Mouse (Mus musculus) liver, embryonic 16.5 days (tissue): ENCODE results near the gene Scube3. TPM values are rescaled to one million over a fixed set of nuclear protein-coding genes. Genes with fewer than 3 reads are reported as not detected.

Experiments used
- ATAC-seq: fragments of 200-750 bp; cut with Nextera tagmentation; 2 replicates; pipeline ENCODE4 v1.8.0; 2017; ENCODE audit warnings: low read depth, mild to moderate bottlenecking, moderate number of reproducible peaks, moderate library complexity
- H3K27ac ChIP-seq: fragments of 300-500 bp; sonication (generic); 2 replicates; pipeline ENCODE4 v1.5.1; 2014; ENCODE audit warnings: mild to moderate bottlenecking, low read length
- H3K27me3 ChIP-seq: fragments of 300-500 bp; sonication (generic); 2 replicates; pipeline ENCODE4 v1.6.1; 2014; ENCODE audit warnings: low read depth, low read length, mixed read lengths; ENCODE audit not compliant: control insufficient read depth, insufficient read depth
- H3K36me3 ChIP-seq: fragments of 300-500 bp; sonication (generic); 2 replicates; pipeline ENCODE4 v1.6.1; 2014; ENCODE audit warnings: mild to moderate bottlenecking; ENCODE audit not compliant: control insufficient read depth, insufficient read depth
- H3K4me1 ChIP-seq: fragments of 300-500 bp; sonication (generic); 2 replicates; pipeline ENCODE4 v1.6.1; 2014; ENCODE audit warnings: low read depth, low read length, mixed read lengths; ENCODE audit not compliant: control insufficient read depth
- H3K4me2 ChIP-seq: fragments of 300-500 bp; sonication (generic); 2 replicates; pipeline ENCODE4 v1.6.1; 2014; ENCODE audit warnings: low read depth, low read length, mixed read lengths
- H3K4me3 ChIP-seq: fragments of 300-500 bp; sonication (generic); 2 replicates; pipeline ENCODE4 v1.5.1; 2014; ENCODE audit warnings: low read depth, mild to moderate bottlenecking, low read length
- H3K9ac ChIP-seq: fragments of 300-500 bp; sonication (generic); 2 replicates; pipeline ENCODE4 v1.6.1; 2014; ENCODE audit warnings: low read depth, low read length
- H3K9me3 ChIP-seq: fragments of 300-500 bp; sonication (generic); replicated peaks from 2 replicates; pipeline ENCODE4 v1.6.1; 2016; ENCODE audit warnings: low read length; ENCODE audit not compliant: control insufficient read depth
- WGBS: fragments of 180-500 bp; shearing (Covaris S2); extraction: QIAGEN DNeasy Blood & Tissue Kit; methylation state at CpG from one replicate; pipeline ENCODE4 v1.1.7; 2014; ENCODE audit not compliant: insufficient replicate concordance; 5-methylcytosine and 5-hydroxymethylcytosine counted together
- polyA plus RNA-seq: library from polyadenylated mRNA; unstranded; fragments of >200 nt; fragmentation: Nextera tagmentation; extraction: Ambion mirVana; gene quantifications from 2 replicates; pipeline ENCODE4 v1.2.1, GENCODE M21; 2015

Gene Scube3
- polyA plus RNA-seq, 1 experiment from 2014 or later, result 0.21 TPM

DNA sequence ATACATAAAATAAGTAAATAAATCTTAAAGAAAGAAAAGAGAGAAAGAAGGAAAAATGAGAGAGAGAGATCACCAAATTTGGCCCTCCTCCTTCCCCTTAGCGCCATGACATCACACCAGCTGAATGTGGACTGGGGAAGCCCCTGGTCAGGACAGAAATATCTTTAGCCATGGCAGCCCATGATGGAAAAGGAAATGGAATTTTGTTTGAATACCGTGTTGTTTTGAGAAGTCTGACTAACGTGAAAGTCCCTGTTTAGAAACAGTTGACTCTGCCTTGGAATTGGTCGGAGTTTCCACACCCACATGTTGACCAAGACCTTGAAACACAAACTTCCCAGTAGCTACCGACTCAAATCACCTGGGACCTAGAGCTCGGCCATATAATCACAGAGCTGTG lies 37.5 kb upstream of the Scube3 start:
- WGBS, result 61% methylated on average over 6 of the region's 6 CpGs
- H3K4me2 ChIP-seq, result no peak overlapping the region
- H3K9me3 ChIP-seq, result no peaks in the 10 kb centered on the region
- ATAC-seq, result no peak
- H3K4me1 ChIP-seq, result no peaks in the 10 kb centered on the region
- no peak overlapping the region for H3K4me3 ChIP-seq
- no peaks in the 10 kb centered on the region for H3K27me3 ChIP-seq
- H3K9ac ChIP-seq, result no peak overlapping the region
- H3K36me3 ChIP-seq, result no peaks in the 10 kb centered on the region
- no peak overlapping the region for H3K27ac ChIP-seq

DNA sequence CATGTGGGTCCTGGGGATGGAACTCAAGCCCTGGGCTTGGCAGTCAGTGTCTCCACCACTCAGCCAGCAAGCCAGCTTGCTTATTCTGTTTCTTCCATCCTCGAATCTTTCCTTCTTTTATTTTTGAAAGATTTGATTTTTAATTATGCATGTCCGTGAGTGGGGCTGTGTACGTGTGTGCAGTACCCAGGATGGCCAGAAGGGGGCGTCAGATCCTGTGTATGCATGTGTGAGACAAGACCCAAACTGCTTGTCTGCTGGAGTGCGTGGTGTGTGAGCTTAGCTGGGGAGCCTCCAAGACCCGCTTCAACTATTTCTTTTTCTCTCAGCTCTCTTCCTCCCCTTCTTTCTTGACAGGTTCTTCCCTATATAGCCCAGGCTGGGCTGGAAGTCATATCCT lies 35.6 kb upstream of the Scube3 start:
- H3K36me3 ChIP-seq, result no peaks in the 10 kb centered on the region
- H3K9ac ChIP-seq, result no peak overlapping the region
- H3K4me1 ChIP-seq, result no peaks in the 10 kb centered on the region
- H3K9me3 ChIP-seq, result no peaks in the 10 kb centered on the region
- no peak overlapping the region for H3K4me3 ChIP-seq
- 59% methylated on average over 6 of the region's 6 CpGs for WGBS
- no peaks in the 10 kb centered on the region for H3K27me3 ChIP-seq
- no peak overlapping the region for H3K4me2 ChIP-seq
- no peak overlapping the region for H3K27ac ChIP-seq
- no peak for ATAC-seq

DNA sequence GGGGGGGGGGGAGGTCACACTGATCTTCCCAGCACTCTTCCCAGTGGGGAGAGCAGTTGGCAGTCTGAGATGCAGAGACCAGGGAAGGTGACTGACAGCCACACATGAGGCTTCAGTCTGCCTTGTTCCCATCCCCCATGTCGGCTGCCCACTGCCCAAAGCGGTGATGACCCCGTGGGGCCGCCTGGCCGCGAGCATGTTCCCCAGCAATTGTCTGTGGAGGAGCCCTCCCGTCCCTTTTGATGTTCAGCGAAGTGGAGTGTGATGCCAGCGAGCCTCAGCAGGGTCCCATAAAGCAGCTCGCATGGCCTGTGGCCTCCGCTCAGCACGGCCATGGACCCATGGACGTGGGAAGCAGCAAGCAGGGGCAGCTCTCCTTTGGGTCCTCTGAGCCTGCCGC lies 34.7 kb upstream of the Scube3 start:
- ATAC-seq, result no peak
- H3K4me3 ChIP-seq, result no peak overlapping the region
- no peak overlapping the region for H3K4me2 ChIP-seq
- 28% methylated on average over 14 of the region's 14 CpGs for WGBS
- H3K4me1 ChIP-seq, result no peaks in the 10 kb centered on the region
- no peak overlapping the region for H3K9ac ChIP-seq
- H3K27me3 ChIP-seq, result no peaks in the 10 kb centered on the region
- H3K36me3 ChIP-seq, result no peaks in the 10 kb centered on the region
- no peak overlapping the region for H3K27ac ChIP-seq
- no peaks in the 10 kb centered on the region for H3K9me3 ChIP-seq

DNA sequence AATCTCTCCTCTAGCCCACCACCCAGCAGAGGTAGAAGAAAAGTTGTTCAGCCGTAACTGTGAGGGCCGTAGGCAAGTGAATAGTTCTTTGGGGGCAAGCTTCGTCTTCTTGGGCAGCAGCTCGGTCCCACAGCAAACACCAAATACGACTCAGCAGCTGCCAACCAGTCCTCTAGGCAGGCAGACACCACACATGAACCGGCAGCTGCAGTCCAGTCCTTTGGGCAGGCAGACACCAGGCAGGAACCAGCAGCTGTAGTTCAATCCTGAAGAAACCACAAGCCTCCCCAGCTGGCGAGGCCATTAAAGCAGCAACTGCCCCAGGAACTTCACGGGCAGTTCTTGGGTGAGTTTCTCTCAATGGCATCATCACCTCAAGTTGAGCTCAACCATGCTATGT lies 29.7 kb upstream of the Scube3 start:
- Histone ChIP-seq H3K9ac (no peak overlapping the region), H3K4me1 (no peaks in the 10 kb centered on the region), H3K4me3 (no peak overlapping the region), H3K27ac (no peak overlapping the region), H3K27me3 (no peaks in the 10 kb centered on the region), H3K36me3 (no peaks in the 10 kb centered on the region), H3K4me2 (no peak overlapping the region), H3K9me3 (no peaks in the 10 kb centered on the region)
- WGBS, result 67% methylated on average over 8 of the region's 8 CpGs
- ATAC-seq, result no peak

DNA sequence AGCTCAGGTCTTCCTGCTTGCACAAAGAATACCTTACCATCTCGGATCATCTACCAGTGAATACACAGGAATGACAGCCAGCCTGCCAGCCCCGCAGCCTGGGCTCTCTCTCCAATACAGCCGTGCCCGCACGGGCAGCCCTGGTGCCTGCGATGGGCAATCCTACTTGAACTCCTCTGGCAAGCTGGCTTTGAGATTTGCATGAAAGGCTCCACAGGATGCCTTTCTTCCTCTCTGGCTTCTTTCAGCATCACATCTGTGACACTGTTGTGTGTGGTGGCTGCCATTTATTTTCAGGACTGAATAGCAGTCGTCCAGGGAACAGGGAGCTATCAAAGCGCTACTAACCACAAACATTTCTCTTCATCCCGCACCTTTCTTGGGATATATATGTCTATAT lies 25.6 kb upstream of the Scube3 start:
- 78% methylated on average over 9 of the region's 9 CpGs for WGBS

DNA sequence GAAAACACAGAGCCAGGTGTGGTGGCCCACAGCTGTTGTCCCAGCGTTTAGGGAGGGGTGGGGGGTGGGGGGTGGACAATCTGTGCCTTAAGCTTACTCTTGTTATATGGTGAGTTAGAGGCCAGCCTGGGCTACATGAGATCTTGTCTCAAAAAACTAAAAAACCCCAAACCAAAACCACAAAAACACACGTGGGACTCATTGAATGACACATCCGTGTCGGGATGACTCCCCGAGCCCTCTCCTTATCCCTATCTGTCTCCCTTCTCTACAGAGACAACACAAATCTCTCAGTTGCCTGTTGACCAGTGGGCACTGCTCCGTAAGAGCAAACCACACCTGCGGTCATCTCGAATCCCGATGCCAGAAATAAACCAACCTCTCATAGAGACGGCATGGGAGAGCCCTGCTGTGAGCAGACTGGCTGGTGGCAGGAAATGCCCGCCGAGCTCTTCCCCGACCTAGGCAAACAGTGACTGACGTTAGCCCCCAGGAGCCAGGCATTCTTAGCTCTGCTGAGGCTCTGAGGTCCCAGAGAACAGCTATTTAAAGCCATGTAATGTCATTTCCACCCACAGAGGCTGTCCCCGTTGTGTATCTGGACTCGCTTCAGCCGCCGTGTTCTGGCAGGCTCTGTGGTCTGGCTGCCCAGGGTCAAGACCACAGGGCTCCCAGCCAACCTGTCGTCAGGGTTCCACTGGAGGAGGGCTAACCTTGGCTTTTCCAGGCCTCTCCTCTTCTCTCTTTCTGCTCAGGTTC lies 24.3 kb upstream of the Scube3 start:
- Histone ChIP-seq H3K27ac (no peak overlapping the region), H3K9ac (no peak overlapping the region), H3K4me1 (no peaks in the 10 kb centered on the region), H3K4me3 (no peak overlapping the region), H3K4me2 (no peak overlapping the region), H3K36me3 (no peaks in the 10 kb centered on the region), H3K27me3 (no peaks in the 10 kb centered on the region; the same call in 1 of the 2 replicates), H3K9me3 (no peaks in the 10 kb centered on the region)
- no peak for ATAC-seq
- 19% methylated on average over 19 of the region's 19 CpGs for WGBS

More for the DNA sequence above, 25.6 kb upstream of the Scube3 start:
- H3K9ac ChIP-seq, result no peak overlapping the region
- H3K27ac ChIP-seq, result no peak overlapping the region
- no peak for ATAC-seq
- no peaks in the 10 kb centered on the region for H3K4me1 ChIP-seq
- H3K4me3 ChIP-seq, result no peak overlapping the region
- no peaks in the 10 kb centered on the region for H3K36me3 ChIP-seq
- H3K4me2 ChIP-seq, result no peak overlapping the region
- no peaks in the 10 kb centered on the region; the same call in 1 of the 2 replicates for H3K27me3 ChIP-seq
- no peaks in the 10 kb centered on the region for H3K9me3 ChIP-seq

DNA sequence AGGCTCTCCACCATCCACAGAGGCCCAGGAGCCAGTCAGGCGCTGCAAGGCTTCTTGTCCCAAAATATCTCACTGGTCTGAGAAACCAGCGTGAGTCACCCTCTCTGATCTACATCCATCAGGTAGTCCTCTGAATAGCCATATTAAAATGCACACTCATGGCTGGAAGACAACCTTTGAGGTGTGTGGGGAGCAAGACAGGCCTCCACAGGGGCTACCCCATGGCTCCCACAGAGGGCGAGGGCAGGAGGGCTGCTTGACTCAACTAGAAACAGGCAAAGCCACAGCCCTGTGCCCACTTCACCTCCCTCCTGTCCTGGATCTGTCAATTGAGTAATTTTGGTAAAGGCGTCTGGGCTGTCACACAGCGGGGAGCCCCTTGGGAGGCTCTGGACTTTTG lies 21.5 kb upstream of the Scube3 start:
- Histone ChIP-seq H3K9me3 (no peaks in the 10 kb centered on the region), H3K4me2 (no peak overlapping the region), H3K4me3 (no peak overlapping the region), H3K27ac (no peak overlapping the region), H3K36me3 (no peaks in the 10 kb centered on the region), H3K4me1 (no peaks in the 10 kb centered on the region), H3K9ac (no peak overlapping the region), H3K27me3 (no peaks in the 10 kb centered on the region; the same call in 1 of the 2 replicates)
- ATAC-seq, result no peak
- 70% methylated on average over 5 of the region's 5 CpGs for WGBS

DNA sequence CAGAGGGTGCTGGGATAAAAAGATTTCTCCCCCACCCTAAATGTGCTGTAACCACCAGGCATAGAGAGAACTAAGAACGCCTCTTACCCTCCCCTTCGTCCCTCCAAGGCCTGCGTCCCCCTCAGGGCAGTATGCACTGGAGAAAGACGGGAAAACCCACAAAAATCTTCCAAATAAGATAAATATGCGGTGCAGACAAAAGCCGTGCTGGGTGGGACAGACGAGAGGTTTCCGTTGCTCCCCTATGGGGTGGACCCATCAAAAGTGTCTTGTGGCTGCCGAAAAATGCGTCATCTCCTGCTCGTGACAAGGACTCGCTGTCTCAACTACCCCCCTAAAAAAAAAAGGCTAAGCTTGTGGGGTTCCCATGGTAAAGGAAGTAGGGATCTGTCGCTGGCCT lies 19.0 kb upstream of the Scube3 start:
- Histone ChIP-seq H3K4me2 (no peak overlapping the region), H3K9me3 (no peaks in the 10 kb centered on the region), H3K4me3 (no peak overlapping the region), H3K27ac (no peak overlapping the region), H3K4me1 (no peaks in the 10 kb centered on the region), H3K9ac (no peak overlapping the region), H3K36me3 (no peaks in the 10 kb centered on the region), H3K27me3 (no peaks in the 10 kb centered on the region; the same call in 1 of the 2 replicates)
- no peak for ATAC-seq
- 60% methylated on average over 13 of the region's 13 CpGs for WGBS

DNA sequence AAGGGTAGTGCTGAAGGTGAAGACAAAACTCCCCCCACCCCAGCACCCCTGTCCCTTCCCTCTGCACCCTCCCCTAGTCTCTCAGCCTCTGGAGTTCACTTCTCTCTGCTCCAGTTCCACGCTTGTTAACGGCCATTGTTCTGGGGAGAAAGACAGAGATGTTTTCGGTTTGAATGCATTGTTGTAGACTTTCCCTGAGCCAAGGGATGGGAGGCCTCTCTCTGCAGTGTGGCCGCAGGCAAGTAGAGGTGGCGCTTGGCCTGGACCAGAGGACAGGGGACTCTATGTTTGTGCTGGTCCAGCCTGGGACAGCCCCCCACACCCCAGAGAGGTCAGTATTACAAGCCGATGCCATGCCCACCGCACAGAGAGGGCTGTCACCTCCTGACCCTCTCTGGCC lies 18.3 kb upstream of the Scube3 start:
- Histone ChIP-seq H3K27me3 (no peaks in the 10 kb centered on the region; the same call in 1 of the 2 replicates), H3K4me1 (no peaks in the 10 kb centered on the region), H3K4me2 (no peak overlapping the region), H3K27ac (no peak overlapping the region), H3K4me3 (no peak overlapping the region), H3K9ac (no peak overlapping the region), H3K9me3 (no peaks in the 10 kb centered on the region), H3K36me3 (no peaks in the 10 kb centered on the region)
- WGBS, result 53% methylated on average over 7 of the region's 7 CpGs
- ATAC-seq, result no peak
